Mouse (Mus musculus) gastrocnemius, adult 8-10 months (tissue): Measurements from ENCODE around the gene Madd. TPM values are rescaled to one million over a fixed set of nuclear protein-coding genes. Genes with fewer than 3 reads are reported as not detected.
A peak's percentile ranks its signal among the peaks of the same experiment; 100 is the strongest.

ENCODE experiments used
- DNase-seq, 2 experiments: peaks; one replicate each; pipeline ENCODE4 v3.0.0; 2022; ENCODE audit warnings: low spot score in 2 of 2
- total RNA-seq, 4 experiments: library from RNA; stranded (reverse); gene quantifications; 2 replicates each; pipeline ENCODE4 v1.2.4; 2022

The Madd gene
- 1 to 10 TPM; 1.5 to 3.4 (median 2.2) TPM for total RNA-seq

DNA sequence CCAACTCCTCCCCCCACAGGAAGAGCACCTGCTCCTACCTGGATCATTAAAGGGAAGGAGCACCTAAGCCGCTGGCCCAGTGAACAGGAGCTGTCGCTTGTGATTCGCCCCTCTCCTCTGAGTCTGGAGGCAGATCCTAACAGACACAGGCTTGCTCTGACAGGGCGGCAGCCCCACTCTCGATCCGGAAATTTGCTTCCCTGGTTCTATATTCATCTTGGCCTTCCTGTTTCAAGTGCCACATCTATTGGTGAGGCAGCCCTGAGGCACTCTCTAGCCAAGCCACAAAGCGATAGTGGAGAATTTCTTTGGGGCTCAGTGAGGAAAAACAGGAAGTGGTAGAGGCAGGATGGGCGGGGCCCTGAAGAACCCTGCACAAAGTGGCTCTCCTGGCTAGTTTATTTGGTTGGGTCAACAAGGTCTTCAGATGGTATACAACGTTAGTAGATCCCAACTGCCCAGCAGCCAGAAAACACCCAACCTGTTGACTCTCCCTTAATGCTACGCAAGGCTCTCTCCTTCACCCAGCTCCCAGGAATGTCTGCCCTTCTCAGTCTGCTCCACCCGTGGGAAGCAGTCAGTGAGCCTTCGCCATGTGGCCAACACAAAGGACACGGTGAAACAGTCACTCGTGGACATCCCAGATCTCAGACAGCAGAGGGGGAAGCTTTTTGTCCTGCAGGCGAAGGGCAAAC is at the start of gene Madd:
Madd (minus strand) TSS at position 127 of the 695 bp plus-strand sequence.
- no peak for DNase-seq

DNA sequence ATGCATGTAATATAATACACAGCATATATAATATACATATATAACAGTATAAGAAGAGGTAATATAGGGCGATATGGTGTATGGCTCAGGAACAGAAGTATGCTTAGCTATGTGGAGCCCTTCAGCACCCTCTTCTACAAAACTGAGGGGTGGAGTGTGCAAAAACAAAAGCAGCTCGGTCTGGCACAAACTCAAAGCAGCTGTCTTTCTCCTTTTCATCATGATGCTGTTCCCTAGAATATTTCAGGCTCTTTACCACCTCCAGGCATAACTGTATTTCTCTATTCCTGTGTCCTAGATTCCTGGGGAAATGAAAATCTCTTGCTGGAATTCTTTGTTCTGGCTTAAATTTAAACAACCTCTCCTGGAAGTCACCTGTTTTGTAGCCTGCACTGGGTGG is 46.1 kb upstream of the Madd start:
- DNase-seq, result no peak

DNA sequence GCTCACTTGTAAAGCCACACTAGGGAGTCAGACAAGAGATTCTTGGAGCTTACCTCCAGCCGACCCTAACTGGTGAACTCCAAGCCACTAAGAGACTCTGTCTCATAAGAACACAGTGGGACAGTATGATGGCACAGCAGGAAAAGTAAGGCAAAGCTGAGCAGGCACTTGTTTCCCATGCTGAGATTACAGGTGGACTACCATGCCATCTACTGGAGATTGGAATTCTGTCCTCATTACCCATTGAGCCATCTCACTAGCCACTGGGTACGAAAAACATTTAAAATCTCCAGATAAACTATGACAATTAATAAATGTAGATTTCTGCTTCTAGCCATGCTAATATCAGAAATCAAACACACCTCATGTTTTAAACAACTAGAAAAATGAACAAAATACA is 40.0 kb upstream of the Madd start:
- DNase-seq, result no peak

DNA sequence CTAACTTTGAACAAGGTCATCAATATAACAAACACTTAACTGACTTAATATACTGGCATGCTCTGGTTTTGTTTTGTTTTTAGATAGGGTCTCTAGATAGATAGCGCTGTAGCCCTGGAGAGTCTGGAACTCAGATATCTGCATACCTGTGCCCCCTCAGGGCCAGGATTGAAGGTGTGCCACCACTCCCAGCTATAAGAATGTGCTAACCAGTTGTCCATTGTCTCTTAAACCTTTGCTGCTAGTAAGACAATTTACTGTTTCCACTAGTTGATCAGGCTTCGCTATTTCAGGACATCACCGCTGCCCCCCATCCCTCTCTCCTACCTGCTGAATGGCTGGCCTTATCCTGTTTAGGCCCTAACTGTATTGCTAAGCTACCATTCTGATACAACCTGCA is 36.9 kb upstream of the Madd start:
- no peak for DNase-seq

DNA sequence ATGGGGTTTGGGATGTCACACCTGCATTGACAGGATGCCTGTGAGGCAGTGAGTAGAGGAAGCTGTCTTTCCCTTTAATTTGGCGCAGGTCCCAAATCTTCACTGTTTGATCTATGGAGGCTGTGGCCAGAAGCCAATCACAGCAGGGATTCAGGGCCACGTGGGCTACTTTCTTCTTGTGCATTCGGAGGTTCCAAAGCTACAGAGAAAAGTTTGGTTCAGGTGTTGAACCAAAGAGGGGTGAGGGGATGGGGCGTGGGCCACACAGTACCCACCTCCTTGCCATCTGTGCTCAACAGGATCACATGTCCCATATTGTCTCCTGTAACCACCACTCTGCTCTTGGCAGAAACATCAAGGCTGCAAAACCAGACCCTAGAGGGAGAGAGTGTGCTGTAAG is 33.4 kb upstream of the Madd start:
- no peak for DNase-seq

DNA sequence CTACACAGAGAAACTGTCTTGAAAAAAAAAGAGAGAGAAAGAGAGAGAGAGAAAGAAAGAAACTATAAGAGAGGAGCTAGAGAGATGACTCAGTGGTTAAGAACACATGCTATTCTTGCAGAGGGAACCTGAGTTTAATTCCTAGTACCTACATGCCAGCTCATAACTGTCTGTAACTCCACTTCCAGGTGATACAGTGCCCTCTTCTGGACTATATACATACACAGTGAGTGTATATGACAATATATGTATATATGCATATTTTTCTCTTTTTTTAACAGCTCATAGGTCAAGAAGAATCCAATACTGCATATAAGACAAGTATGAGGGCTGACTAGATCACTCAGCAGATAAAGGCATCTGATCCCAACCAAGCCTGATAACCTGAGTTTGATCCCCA is 29.7 kb upstream of the Madd start:
- no peak for DNase-seq

DNA sequence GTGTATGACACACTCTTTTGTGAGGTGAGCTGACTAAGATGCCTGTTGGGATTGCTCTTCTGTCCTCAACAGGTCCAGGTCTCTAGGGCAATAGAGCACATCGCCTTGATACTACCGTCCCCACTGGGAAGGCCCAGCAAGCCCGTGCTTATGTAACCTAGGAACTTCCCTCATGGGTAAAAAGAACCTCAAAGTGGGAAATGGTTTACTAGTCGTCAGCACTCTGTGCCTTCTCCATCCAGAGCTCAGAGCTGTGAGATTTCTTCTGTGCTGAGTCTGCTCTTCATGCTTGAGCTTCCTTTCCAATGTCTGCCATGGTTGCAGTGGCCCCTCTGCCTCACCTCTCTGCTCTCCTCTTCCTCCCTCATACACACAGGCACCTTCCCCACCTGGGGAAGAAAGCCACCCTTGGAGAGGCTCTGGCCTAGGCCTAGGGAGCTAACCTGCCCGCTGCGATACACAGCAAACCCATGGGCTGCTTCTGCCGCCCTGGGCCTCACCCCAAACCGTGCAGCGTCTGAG is 22.7 kb upstream of the Madd start:
- no peak for DNase-seq

DNA sequence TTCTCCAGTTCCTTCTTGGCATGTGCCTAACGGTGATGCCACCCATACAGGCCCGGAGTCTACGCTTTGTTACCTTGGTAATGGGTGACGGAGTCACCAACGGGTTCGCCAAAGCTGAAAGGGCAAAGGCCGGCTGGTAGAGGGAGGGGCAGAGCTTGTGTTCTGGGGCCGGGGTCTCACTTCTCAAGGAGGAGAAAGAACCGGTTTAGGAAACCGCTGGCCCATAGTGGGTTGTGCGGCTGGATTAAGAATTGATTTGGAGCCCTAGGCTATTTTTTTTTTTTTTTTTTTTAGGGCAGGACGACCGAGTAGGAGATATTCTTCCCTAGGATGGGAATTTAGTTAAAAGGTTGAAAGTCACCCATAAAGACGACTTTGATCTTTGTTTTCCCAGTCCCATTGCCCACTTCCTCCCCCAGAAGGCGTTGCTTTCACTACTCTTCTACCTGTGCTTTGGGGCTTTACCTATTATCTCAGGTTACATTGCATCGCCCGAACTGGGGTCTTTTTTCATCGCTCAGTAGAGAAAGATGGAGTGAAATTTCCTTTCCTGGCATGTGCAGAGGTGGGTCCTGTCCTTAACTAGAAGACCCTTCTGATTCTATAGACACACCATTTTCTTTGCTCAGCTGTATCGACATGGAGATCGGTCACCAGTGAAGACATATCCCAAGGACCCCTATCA is 19.5 kb upstream of the Madd start:
- DNase-seq, result no peak

DNA sequence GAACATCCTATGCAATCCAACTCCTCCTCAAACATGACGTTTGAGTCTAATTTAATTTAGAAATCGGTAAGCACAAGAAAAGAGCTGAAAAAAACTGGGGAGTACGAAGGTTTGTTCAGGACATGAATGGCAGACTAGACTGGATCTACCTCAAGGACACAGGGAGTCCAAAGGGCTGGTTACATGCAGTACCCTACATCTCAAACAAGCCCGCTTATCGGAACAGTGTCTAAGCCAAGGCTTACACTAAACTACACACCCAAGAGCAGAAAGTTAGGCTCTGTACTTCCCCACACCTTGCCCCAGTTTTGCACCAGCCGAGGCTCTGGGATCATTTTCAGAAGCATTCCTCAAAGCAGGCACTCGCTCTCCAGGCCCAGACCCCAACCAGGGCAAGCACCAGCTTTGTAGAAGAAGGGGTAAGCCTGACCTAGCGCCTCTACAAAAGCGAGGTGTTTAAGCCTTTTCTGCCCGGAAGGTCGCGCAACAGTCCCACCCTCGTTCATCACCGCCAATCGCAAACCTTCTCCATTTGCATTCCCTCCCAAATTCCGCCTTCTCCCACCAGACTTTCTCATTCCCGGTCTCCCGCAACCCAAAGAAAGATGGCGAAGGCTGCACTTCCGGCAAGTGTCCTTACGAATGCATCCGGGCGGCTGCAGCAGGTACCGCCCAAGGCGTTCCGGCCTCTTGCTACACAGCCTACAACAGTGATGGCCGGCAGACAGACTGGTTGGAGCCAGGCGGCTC is 18.8 kb upstream of the Madd start, which contains the start of the genes Nr1h3 and Acp2:
Nr1h3 (minus strand) TSS at position 613 of the 750 bp plus-strand sequence.
Acp2 (plus strand) TSS at position 664 of the 750 bp plus-strand sequence.
- peak; percentile 86 to 89 for DNase-seq

DNA sequence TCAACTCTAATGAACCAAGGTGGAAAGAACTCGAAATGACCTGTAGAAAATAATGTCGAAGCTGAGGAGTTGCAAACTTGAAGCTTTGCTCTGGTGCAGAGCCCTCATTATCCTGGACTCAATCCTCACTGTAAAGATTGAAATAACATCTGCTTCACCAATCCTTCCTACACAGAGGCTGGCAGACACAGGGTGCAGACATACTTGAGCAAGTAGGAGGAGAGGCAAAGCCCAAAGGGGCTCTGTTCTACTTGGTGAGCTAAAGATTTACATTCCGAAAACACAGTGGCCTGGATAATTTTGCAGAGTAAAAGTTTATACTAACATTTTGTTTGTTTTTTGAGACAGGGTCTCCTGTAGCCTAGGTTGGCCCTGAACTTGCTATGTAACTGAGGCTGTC is 15.3 kb upstream of the Madd start:
- no peak for DNase-seq

DNA sequence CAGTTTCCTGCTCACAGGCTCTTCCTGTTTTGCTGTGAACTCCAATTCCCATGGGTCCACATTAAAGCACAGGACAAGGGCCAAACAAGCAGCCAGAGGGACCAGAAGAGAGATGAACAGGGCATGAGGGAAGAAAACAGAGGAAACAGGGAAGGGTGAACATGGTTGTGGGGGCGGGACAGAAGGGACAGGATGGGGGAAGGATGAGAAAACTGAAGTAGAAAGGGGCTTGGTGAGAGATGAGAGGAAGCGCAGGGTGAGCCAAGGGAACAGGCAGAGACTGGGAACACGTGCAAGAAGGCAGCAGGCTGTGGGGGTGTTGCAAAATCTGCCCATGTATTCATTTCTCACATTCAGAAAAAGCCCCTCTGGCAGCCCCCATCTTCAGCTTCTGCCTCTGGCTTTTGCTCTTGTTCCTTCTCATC is 13.0 kb upstream of the Madd start:
- no peak for DNase-seq

DNA sequence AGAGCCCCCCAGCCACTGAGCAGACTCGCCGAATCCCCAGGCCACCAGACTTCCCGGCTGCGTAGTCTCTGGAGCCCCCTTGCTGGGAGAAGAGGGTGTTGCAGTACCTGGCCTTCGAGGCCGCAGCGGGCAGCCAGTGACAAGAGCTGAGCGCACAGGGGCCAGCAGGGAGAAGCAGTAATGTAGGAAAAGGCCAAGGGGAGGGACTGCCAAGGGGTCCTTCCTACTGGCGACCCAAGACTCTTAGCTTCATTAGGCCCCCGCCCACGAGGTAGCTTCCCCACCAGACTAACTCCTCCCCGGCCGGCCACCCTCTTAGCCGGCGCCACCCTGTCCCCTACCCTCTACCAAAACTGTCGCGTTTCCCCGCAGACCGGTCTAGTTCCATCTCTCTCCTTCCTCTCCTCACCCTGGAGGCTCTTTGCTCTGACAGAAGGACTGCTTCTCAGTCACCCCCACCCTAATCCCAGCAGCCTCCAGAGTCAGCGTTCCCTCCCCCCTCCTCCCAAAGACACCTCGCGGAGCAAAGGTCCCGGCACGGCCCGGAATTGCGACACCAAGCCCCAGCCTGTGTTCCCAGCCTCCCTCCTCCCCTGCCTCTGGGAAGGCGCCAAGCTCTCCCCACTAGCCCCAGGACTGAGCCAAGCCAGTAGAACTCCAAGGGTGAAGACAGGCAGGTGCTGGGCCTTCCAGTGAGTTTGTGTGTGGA is 11.1 kb upstream of the Madd start:
- peak; percentile 79 to 85 for DNase-seq

DNA sequence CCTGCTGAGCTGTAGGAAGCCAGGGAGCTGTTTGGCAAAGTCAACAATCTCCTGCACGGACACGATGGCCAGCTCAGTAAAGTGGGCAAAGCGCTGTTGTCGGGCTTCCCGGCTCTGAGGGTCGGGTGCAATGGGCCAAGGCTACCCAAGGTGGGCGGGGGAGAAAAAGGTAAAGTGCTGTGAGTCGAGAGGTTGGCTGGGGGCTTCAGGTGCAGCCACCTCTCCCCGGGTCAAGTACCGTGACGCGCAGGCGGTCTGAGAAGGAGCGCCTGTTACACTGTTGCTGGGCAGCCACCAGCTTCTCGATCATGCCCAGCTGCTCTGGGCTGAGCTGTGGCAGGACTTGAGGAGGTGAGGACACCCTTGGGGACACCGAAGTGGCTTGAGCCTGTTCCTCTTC is 6.9 kb upstream of the Madd start:
- DNase-seq, result no peak

DNA sequence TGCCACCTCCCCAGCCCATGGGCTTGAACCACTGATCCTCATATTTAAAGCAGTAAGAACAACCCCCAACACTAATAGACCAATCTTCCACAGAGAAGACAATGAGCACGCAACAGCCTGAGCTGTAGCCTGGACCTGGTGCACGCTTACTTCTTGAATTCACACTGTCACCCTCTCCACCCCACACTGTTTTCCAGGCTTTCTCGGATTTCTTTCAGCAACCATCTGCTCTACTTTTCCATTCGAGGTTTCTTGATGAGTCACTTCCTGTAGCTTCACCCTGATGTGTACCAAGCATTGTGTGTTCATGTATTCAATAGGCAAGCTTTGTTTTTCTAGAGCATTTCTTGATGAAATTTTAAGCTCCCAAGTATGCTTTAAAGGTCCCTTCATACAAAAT is 3.8 kb upstream of the Madd start:
- DNase-seq, result no peak

DNA sequence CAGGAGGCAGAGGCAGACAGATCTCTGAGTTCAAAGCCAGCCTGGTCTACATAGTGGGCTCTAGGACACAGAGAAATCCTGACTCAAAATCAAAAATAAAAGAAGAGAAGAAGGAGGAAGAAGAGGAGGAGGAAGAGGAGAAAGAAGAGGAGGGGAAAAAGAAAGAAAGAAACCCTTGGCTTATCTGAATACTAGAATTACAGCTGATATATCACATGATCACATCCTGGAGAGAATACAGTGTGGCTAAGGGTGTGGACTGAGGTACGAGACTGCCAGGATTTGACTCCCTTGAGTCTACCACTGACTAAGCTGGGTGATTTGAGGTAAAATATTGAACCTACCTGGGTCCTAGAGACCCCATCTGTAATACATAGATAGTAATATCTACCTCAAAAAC is 2.6 kb upstream of the Madd start:
- no peak for DNase-seq

DNA sequence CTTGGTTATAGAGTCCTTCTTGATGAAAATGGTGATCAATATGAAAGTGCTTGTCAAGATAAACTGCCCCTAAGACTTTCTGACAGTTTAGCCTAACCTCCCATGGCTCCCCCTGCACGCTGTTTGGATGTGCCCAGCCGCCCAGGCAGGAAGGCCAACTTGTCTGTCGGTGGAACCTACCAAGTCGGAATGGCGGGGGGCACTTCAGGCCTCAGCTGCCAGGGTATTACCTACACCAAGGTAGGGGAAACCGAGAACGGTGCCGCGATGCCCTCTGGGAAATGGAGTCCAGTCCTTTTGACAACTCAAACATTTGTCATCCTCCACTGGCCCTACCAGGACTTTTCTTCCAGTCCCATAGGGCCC is 506 bp downstream of the Madd start:
- DNase-seq, result peak; percentile 79 to 81

DNA sequence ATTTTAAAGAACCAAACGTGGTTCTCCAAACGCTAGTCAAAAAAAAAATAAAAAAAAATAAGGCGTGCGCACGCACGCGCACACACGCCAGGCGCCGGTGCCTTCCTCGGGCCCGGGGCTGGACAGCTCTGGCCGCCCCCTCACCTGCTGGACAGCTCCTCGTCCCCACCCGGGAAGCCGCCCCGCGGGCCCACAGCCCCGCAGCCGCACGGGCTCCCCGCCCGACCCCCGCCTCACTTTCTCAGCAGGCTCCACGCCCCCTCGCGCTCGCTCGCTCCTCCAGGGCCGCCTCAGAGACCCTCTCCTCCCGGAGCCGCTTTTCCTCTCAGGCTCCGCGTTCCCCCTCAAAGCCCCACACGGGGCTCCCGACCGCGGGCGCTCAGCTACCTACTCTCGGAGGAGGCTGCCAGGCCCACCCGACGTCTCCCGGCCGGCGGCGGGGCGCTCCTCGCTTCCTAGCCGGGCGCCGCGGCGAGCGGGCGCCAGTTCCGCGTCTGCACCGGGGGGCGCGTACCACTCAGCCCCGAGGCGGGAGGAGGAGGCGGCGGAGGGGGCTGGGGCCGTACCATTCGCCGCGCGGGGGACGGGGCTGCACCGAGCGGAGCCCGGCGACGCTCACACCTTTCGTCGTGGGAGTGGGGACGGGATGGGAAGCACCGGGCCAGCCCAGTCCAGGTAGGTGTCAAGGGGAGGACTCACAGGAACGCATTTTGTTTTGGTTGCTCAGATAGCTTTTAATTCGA is 1.1 kb downstream of the Madd start:
- peak in 1 of 2 experiments; percentile 22 for DNase-seq

DNA sequence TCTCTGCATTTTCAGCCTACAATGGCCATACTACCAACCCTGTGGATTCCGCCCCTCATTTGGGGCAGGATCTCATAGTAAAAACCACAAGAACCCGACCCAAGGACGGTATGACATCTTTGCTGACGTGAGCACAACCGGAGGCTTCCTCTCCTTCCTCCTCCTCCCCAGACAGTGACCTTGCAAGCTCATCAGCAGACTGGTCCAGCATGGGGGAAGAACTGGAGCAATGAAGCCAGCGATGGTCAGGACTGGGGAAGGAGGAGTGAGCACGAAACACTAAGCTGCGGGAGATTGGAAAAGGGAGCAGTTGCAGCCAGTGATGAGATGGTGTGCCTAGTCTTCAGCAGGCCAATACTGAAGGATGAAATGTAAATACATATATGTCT is 1.6 kb downstream of the Madd start:
- no peak for DNase-seq

DNA sequence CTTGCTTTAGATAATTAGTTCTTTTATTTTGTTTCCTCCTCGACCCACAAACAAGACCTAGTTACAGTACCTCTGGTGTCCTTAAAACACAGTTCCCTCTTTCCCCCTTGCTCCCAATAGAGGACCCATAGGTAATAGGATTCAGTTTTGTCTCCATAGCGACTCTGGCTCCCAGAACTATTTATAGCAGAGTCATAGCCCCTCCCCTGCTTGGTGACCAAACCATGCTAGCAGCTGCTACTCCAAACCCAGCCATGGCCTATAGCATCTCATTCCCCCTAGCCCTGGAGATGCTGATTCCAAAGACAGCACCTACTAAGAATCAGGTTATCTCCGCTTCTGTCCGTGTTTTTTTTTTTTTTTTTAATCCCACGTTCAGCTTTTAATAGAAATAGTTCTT is 2.9 kb downstream of the Madd start:
- DNase-seq, result no peak

DNA sequence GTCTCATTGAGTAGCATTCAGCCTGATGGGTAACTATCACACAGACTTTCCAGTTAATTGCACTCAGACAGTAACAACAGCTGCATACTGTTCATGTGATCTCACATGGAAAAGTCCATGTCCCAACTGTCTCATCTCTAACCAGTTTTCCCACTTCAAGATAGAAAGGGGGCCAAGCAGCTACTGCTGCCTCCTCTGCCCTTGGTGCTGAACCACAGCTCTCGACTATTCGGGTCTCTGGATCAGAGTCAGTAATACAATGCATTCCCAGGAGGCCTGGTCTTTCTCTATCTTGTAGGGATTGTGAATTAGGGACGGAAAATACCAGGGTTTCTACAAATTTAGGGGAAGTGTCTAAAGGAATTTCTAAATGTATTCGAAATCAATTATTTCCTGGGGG is 3.8 kb downstream of the Madd start:
- no peak for DNase-seq

DNA sequence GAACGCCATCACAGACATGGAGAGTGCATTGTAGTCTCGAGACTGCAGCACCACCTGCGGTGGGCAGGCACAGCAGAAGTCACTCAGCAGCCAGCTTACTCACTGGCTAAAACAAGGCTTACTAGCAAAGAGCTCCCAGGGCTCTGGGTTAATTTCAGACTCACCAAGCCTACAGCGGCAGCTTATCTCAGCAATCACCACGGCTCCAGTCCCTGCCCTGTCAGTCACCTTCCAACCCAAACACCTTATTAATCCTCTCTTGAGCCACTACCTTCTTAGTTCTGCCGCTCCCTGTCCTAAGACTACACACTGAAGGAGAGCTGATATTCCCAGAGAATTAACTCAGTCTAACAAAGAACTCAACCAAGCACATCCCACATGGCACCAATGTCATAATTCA is 7.4 kb downstream of the Madd start:
- DNase-seq, result no peak
